Mouse (Mus musculus): ENCODE results near the gene Ly6g5c. TPM values are rescaled to one million over a fixed set of nuclear protein-coding genes. Genes with fewer than 3 reads are reported as not detected.

Gene Ly6g5c
- polyA plus RNA-seq, 1 experiment from 2014 or later = not detected

DNA sequence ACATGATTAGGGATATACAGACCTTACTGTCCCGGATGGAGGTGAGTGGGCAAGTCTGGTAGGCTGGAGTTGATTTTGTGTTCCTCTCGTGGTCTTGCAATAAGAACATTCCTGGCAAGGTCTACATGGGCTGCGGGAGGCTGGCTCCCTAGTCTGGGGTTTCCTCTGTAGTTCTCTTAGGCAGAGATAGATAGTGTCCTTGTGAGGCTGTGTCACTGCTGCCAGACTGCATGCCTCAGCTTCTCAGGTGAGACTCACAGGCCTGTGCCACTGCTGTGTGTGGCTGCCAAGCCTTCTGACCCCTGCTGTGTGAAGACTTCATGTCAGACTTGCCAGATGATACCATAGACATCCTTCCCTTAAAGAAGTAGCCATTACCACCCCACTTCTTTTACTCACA is 31.2 kb downstream of the Ly6g5c start:
- no peak for DNase-seq (ENCODE audit: low spot score)

DNA sequence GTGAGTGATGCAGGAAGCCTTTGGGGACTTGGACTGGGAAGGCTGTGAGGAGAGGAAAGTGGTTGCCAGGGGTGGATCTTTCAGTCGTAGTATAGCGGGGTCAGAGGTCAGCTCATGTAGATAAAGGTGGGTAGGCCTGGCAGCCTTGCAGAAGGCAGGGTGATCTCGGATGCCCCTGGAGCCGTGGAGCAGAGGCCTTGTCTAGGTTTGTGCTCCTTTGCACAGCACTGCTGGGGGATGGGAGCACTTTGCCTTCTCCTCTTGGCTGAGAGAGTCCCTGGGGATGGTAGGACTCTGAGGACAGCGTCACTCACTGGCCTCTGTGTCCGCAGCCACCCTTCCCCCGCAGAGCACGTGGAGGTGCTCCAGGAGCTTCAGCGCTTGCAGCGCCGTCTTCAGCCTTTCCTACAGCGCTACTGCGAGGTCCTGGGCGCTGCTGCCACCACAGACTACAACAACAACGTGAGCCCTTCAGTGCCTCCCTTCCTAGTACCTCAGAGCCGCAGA is 32.5 kb downstream of the Ly6g5c start:
- no peak for DNase-seq (ENCODE audit: low spot score)

DNA sequence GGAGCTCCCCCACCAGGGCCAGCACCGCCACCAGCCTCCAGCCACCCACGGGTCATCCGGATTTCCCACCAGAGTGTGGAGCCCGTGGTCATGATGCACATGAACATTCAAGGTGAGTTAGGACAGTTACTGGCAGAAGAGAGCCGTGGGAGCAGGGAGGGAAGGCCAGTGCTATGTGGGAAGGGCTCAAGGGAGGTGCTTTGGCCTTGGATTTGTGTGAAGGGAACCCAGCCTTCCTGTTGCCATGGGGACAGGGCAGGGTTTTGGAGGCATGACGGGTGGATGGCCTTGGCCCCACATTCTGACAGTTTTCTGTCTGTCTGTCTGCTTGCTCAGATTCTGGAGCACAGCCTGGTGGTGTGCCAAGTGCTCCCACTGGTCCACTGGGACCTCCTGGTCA is 33.9 kb downstream of the Ly6g5c start:
- no peak for DNase-seq (ENCODE audit: low spot score)

DNA sequence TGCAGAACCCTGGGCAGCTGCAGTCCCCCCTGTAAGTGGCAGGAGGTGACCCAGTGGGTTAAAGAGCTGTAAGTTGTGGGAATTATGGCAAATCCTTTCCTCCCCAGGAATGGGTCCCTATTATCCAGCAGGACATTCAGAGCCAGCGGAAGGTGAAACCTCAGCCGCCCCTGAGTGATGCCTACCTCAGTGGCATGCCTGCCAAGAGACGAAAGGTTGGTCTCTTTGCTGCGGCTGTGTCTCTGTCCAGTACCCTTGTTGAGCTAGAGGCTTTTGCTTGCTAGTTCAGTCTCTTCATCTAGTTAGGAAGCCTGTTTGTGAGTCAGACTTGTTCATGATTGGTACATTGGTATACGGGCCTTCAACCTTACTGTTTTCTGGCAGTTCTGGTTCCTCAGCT is 38.1 kb downstream of the Ly6g5c start:
- DNase-seq (ENCODE audit: low spot score) = no peak

DNA sequence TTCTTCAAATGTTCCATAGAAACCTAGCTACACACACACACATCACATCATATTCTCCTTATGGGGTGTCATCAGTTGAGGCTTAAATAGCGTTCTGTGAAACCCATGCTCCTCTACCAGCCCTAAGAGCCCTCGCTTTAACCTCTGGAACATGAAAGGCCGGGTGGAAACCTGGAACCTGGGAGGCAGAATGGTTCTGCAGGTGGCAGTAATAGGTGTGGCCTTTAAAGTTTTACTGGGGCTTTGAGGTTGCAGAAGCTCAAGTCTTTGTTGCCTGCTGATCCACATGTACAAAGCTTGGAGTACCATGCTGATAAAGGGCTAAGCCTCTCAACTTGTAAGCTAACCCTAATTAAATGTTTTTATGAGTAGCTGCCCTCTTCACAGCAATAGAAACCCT is 39.3 kb downstream of the Ly6g5c start:
- no peak for DNase-seq (ENCODE audit: low spot score)

DNA sequence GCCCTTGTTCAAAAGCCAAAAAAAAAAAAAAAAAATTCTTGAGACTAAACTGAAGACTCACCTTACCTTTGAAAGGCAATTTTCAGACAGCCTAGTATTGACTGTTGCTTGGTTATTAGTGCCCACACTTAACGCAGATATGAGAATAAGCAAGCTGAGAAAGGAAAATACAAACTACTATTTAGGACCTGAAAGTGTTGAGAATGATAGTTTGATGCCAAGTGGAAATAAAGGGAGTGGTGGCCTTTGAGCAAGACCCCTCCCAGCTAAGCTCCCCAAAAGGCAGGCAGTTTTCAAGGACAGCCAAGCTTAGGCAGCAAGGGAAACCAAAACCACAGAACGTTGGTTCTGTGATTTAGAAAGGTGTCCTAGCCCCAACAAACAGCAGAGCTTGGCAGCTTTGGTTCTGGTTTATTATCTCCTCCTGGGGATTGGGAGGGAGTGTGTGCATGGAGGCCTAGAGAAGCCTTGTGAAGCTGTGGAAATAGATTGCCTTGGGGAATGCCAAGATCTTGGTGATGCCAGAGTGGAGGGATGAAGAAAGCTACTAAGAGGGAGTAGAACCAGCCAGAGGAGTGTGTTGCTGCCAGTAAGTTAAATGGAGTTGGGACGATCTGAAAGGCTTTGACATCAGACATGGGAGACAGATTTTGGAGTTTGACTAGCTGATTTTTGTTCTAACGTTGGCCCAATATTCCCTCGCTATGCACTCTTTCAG is 40.0 kb downstream of the Ly6g5c start:
- DNase-seq (ENCODE audit: low spot score) = no peak

DNA sequence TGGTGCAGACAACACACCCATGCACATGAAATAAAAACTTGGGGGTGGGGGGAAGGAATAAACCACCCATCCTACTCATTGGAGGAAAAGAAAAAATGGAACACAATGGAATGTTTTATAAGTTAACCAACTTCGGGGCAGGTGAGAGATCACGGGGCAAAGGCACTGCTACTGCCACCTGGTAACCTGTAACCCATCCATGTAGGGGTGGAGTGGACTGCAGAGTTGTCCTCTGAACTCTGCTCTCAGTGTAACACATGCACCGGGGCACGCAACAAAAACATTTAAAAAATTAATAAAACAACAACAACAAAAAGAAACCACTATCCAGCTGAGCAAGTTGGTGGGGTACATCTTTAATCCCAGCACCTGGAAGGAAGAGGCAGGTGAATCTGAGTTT is 44.0 kb downstream of the Ly6g5c start:
- DNase-seq (ENCODE audit: low spot score) = no peak

DNA sequence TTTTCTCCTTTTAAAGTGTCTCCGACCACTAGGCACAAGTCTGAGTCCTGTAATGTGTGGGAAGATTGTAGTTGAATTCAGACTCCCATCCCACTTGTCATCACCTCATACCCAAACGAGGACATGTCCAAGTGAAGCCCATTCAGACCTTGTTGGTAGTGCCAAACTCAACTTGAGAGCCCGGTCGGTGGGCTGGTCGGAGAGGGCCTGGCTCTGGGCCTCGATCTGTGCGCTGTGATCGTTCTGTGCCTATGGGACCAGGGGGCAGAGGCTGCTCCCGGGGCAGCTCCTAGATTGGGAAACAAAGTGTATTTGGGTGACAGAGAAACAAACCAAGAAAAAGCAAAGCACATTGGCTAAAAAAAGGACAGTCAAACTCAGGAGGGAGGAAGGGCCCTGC is 45.0 kb downstream of the Ly6g5c start:
- DNase-seq (ENCODE audit: low spot score) = no peak

DNA sequence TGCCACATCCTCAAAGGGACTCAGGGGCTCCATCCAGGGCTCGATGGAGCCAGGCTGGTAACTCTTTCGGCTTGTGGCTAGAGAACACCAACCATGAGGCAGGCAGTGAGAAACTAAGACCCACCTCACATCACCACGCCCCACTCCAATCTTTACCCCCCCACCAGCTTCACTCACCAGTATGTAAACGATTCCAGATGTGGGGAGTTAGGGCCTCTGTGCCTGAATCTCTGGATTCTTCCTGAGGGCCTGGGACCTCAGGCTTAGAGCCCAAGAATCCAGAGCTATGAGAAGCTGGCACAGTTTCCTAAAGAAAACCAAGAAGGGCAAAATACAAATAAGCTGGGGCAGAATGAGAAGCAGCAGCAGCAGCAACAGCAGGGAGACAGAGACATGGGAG is 45.9 kb downstream of the Ly6g5c start:
- no peak for DNase-seq (ENCODE audit: low spot score)

DNA sequence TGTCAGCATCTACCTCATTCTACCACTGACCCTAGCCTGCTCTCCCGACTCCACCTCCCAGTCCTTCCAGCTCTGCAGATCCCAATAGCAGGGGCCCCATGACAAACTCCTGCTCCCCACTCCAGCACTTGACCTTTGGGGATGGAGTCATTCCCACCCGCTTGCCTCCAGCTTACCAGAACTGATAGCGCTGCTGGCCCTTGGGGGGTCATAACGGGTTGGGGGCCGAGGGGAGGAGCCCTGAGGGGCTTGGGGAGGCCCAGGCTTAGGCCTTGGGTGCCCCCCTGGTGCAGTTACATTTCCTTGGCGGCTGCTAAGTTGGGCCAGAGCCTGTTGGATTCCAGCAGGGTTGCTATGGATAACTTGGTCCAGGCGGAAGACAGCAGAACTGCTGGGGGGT is 46.5 kb downstream of the Ly6g5c start:
- DNase-seq (ENCODE audit: low spot score) = no peak

DNA sequence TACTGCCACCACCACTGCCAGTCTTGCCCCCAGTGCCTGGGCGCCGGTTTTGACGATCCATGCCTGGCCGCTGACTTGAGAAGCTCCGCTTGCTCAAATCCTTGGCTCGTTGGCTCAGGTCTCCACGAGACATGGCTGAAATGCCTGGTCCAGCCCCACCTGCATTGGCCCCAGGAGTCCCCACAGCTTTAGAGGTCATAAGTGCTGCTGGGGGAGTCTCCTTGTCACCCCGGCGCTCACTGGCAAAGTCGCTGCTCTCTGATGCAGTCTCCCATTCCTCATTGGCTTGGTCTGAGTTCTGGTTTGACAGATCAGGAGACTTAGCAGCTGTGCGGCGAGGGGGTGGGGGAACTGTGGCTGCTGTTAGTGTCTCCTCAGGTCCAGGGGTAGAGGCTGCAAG is 47.4 kb downstream of the Ly6g5c start:
- DNase-seq (ENCODE audit: low spot score) = no peak

DNA sequence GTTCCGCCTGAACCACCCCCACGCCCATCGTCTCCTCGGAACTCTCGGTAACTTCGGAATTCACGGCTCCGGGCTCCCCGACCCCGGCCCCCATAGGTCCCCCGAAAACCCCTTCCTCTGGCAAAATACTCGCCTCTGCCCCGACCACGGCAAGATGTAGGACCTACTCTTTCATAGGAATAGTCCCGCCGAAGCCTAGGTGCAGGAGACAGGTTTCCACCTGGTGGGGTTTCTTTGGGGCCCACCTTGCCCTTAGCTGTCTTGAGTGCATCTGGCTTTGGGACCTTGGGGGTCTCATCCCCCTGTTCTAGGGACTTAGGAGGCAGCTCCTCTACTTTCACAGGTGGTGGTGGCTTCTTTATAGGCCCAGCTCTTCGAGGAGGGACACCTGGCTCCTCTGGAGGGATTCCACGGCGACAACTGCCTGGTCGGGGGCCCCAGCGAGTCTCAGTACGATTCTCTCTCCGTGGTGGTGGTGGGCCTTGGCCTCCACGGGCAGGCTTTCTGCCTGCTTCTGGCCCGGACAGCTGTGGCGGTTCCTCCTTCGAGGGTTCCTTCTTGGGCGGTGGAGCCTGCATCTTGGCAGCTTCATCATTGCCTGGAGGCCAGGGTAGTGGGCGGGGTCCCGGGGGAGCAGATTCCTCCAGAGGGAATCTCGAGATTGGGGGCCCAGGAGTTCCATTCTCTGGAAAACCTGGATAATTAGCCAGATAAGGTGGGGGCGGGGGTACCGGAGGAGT is 48.6 kb downstream of the Ly6g5c start:
- no peak for DNase-seq (ENCODE audit: low spot score)

DNA sequence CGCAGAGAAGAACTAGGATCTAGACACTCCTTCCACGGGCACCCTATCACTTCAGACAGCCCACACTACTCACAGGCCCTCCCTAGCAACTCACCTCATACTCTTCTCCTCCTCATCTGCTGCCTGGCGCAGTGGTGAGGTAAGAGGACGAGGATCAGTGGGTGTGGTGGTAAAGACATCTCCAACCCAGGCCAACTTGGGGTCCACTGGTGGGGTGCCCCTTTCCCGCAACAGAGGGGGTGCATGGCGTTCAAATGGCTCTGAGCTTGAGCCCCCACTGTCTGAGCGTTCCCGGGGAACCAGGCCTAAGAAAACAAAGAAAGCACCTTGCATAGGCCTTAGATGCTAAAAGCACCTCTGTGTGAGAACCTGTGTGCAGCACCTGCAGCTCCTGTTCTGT is 49.2 kb downstream of the Ly6g5c start:
- DNase-seq (ENCODE audit: low spot score) = no peak

DNA sequence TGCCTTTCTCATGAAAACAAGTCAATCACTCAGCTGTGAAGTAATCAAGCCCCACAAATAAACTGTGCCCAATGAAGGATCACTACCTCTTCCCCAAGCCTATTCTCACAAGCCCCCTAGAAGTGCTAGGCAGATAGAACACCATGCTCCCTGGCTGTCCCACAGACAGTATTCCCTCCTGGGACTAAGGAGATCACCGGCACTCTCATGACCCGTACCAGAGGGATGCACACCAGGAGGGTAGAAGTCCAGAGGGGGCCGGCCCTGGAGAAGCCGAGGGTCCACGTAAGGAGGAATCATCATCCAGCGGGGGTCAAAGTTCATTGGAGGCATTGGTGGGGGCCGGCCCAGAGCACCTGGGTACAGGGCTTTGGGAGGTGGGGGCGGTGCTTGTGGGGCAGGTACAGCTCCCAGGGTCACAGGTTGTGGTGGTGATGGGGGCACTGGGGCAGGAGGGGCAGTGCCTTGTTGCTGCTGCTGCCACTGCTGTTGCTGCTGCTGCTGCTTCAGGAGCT is 49.6 kb downstream of the Ly6g5c start:
- no peak for DNase-seq (ENCODE audit: low spot score)

DNA sequence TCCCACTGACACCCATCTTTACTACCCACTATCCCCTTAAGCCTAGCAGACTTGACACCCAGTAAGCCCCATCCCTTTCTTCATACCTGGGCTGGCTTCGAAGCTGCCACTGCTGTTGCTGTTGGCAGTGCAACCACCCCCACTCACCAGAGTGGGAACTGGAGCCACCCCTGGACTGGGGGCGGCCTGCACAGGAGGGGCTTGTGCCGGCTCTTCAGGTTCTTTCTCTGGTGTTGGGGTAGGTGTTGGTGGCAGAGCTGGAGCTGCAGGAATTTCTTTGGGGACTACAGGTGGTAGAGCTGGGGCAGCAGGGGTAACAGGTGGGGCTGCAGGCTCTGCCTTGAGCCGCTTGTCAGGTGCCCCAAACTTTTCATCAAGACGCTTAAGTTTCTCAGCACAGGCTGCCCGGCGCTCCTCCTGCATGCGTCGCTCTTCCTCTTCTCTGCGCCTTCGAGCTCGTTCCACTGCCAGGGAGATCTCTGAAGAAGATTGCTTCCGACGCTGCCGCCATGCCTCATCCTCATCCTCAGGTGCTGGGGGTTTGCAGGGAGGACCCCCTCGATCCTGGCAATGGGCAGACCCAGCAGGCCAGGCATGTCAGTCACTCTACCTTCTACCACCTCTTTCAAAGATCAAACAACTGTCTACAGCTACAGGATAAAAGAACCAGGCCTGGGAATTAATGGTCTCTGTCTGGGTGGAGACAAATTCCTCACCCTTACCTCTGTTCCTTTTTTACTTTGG is 50.9 kb downstream of the Ly6g5c start:
- DNase-seq (ENCODE audit: low spot score) = no peak

DNA sequence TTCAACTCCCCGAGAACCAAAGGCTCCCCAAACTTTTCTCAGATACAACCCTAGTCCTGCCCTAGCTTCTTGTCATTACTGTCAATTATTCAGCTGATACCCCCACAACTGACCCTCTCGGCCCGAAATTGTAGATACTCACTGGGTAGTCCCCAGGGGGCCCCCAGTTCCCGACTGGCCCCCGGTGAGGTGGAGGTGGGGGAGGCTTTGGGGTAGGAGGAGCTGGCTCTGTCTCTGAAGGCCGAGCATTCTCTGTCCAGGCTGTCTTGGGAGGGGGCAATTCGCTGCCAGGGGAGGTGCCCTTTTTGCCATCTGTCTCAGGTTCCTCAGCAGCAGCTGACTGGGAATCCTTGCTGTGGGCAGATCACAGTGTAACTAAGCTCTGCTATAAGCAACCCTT is 51.6 kb downstream of the Ly6g5c start:
- no peak for DNase-seq (ENCODE audit: low spot score)

DNA sequence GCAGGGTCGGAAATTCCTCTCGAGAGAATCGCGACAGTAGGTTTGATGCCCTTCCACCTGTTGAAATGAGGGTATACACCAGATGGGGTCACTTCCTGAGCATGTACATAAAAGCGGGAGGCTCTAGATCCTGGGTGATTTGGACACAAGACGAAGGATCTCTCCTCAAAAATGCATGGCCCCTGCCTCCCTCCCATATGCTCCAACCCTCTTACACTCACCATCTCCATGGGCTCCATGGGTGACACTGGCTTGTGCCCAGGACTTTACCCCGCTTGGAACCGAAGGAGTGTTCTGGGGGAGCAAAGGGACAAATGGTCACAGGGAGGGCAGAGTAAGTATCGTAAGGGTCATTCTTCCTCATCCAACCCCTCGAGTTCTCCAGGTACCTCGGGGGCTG is 53.3 kb downstream of the Ly6g5c start:
- DNase-seq (ENCODE audit: low spot score) = no peak

Other genes with a start within 250 kb of the Ly6g5c start
- 5.2 and 6.2 TPM in 2 replicates for gene Cfb, start 245.8 kb upstream of the Ly6g5c start, polyA plus RNA-seq (2015; fragmentation: Nextera tagmentation; extraction: Ambion mirVana)
- gene Zbtb12, start 228.8 kb upstream of the Ly6g5c start, polyA plus RNA-seq (2015; fragmentation: Nextera tagmentation; extraction: Ambion mirVana) = 1.6 and 1.7 TPM in 2 replicates
- gene Gm20547, start 226.2 kb upstream of the Ly6g5c start, polyA plus RNA-seq (2015; fragmentation: Nextera tagmentation; extraction: Ambion mirVana) = not detected in 2 replicates
- 7.6 TPM in 2 replicates for gene C2, start 210.0 kb upstream of the Ly6g5c start, polyA plus RNA-seq (2015; fragmentation: Nextera tagmentation; extraction: Ambion mirVana)
- 38.6 and 47.9 TPM in 2 replicates for gene Ehmt2, start 209.8 kb upstream of the Ly6g5c start, polyA plus RNA-seq (2015; fragmentation: Nextera tagmentation; extraction: Ambion mirVana)
- 0.57 and 0.81 TPM in 2 replicates for gene Slc44a4, start 193.8 kb upstream of the Ly6g5c start, polyA plus RNA-seq (2015; fragmentation: Nextera tagmentation; extraction: Ambion mirVana)
- gene Neu1, start 177.0 kb upstream of the Ly6g5c start, polyA plus RNA-seq (2015; fragmentation: Nextera tagmentation; extraction: Ambion mirVana) = 25.7 and 28.2 TPM in 2 replicates
- 0.72 and 0.83 TPM in 2 replicates for gene Hspa1b, start 149.0 kb upstream of the Ly6g5c start, polyA plus RNA-seq (2015; fragmentation: Nextera tagmentation; extraction: Ambion mirVana)
- gene Gm20481, start 138.4 kb upstream of the Ly6g5c start, polyA plus RNA-seq (2015; fragmentation: Nextera tagmentation; extraction: Ambion mirVana) = not detected in 2 replicates
- 6.8 and 7.6 TPM in 2 replicates for gene Hspa1a, start 136.1 kb upstream of the Ly6g5c start, polyA plus RNA-seq (2015; fragmentation: Nextera tagmentation; extraction: Ambion mirVana)
- 0.09 and 0.27 TPM in 2 replicates for gene Hspa1l, start 135.6 kb upstream of the Ly6g5c start, polyA plus RNA-seq (2015; fragmentation: Nextera tagmentation; extraction: Ambion mirVana)
- gene Lsm2, start 126.4 kb upstream of the Ly6g5c start, polyA plus RNA-seq (2015; fragmentation: Nextera tagmentation; extraction: Ambion mirVana) = 179 and 197 TPM in 2 replicates
- 125 and 138 TPM in 2 replicates for gene Vars, start 107.3 kb upstream of the Ly6g5c start, polyA plus RNA-seq (2015; fragmentation: Nextera tagmentation; extraction: Ambion mirVana)
- 0.26 and 0.36 TPM in 2 replicates for gene Vwa7, start 91.7 kb upstream of the Ly6g5c start, polyA plus RNA-seq (2015; fragmentation: Nextera tagmentation; extraction: Ambion mirVana)
- gene Sapcd1, start 80.3 kb upstream of the Ly6g5c start, polyA plus RNA-seq (2015; fragmentation: Nextera tagmentation; extraction: Ambion mirVana) = 18.2 and 22.5 TPM in 2 replicates
- gene Msh5, start 61.5 kb upstream of the Ly6g5c start, polyA plus RNA-seq (2015; fragmentation: Nextera tagmentation; extraction: Ambion mirVana) = 8.9 and 13.5 TPM in 2 replicates
- 501 and 524 TPM in 2 replicates for gene Clic1, start 58.3 kb upstream of the Ly6g5c start, polyA plus RNA-seq (2015; fragmentation: Nextera tagmentation; extraction: Ambion mirVana)
- gene Ddah2, start 49.2 kb upstream of the Ly6g5c start, polyA plus RNA-seq (2015; fragmentation: Nextera tagmentation; extraction: Ambion mirVana) = 51.6 and 57.5 TPM in 2 replicates
- 0.27 and 0.57 TPM in 2 replicates for gene Ly6g6c, start 42.9 kb upstream of the Ly6g5c start, polyA plus RNA-seq (2015; fragmentation: Nextera tagmentation; extraction: Ambion mirVana)
- gene Mpig6b, start 42.1 kb upstream of the Ly6g5c start, polyA plus RNA-seq (2015; fragmentation: Nextera tagmentation; extraction: Ambion mirVana) = 0.06 and 0.08 TPM in 2 replicates
- gene Ly6g6e, start 31.4 kb upstream of the Ly6g5c start, polyA plus RNA-seq (2015; fragmentation: Nextera tagmentation; extraction: Ambion mirVana) = 0.89 and 1.0 TPM in 2 replicates
- 0.55 and 0.60 TPM in 2 replicates for gene Ly6g6d, start 30.2 kb upstream of the Ly6g5c start, polyA plus RNA-seq (2015; fragmentation: Nextera tagmentation; extraction: Ambion mirVana)
- gene Ly6g6f, start 22.7 kb upstream of the Ly6g5c start, polyA plus RNA-seq (2015; fragmentation: Nextera tagmentation; extraction: Ambion mirVana) = 0.12 TPM in 1 of 2 replicates, not detected in the other
- 85.3 and 90.6 TPM in 2 replicates for gene Abhd16a, start 19.0 kb upstream of the Ly6g5c start, polyA plus RNA-seq (2015; fragmentation: Nextera tagmentation; extraction: Ambion mirVana)
- gene Ly6g5b, start 7.1 kb downstream of the Ly6g5c start, polyA plus RNA-seq (2015; fragmentation: Nextera tagmentation; extraction: Ambion mirVana) = 3.7 and 4.0 TPM in 2 replicates
- gene Gpank1, start 13.2 kb downstream of the Ly6g5c start, polyA plus RNA-seq (2015; fragmentation: Nextera tagmentation; extraction: Ambion mirVana) = 26.9 and 31.2 TPM in 2 replicates
- 348 and 353 TPM in 2 replicates for gene Csnk2b, start 13.8 kb downstream of the Ly6g5c start, polyA plus RNA-seq (2015; fragmentation: Nextera tagmentation; extraction: Ambion mirVana)
- 11.2 and 14.7 TPM in 2 replicates for gene D17H6S53E, start 18.1 kb downstream of the Ly6g5c start, polyA plus RNA-seq (2015; fragmentation: Nextera tagmentation; extraction: Ambion mirVana)
- 0.18 and 0.21 TPM in 2 replicates for gene Apom, start 23.8 kb downstream of the Ly6g5c start, polyA plus RNA-seq (2015; fragmentation: Nextera tagmentation; extraction: Ambion mirVana)
- 42.3 and 48.0 TPM in 2 replicates for gene Bag6, start 26.9 kb downstream of the Ly6g5c start, polyA plus RNA-seq (2015; fragmentation: Nextera tagmentation; extraction: Ambion mirVana)
- gene Prrc2a, start 56.6 kb downstream of the Ly6g5c start, polyA plus RNA-seq (2015; fragmentation: Nextera tagmentation; extraction: Ambion mirVana) = 81.3 and 113 TPM in 2 replicates
- 45.2 and 47.2 TPM in 2 replicates for gene Aif1, start 67.8 kb downstream of the Ly6g5c start, polyA plus RNA-seq (2015; fragmentation: Nextera tagmentation; extraction: Ambion mirVana)
- gene Lst1, start 80.2 kb downstream of the Ly6g5c start, polyA plus RNA-seq (2015; fragmentation: Nextera tagmentation; extraction: Ambion mirVana) = 35.3 and 41.8 TPM in 2 replicates
- 144 and 167 TPM in 2 replicates for gene Ltb, start 86.2 kb downstream of the Ly6g5c start, polyA plus RNA-seq (2015; fragmentation: Nextera tagmentation; extraction: Ambion mirVana)
- 4.2 and 5.7 TPM in 2 replicates for gene Tnf, start 93.7 kb downstream of the Ly6g5c start, polyA plus RNA-seq (2015; fragmentation: Nextera tagmentation; extraction: Ambion mirVana)
- gene Lta, start 97.1 kb downstream of the Ly6g5c start, polyA plus RNA-seq (2015; fragmentation: Nextera tagmentation; extraction: Ambion mirVana) = 4.4 and 4.7 TPM in 2 replicates
- 0.26 and 0.69 TPM in 2 replicates for gene Gm16181, start 112.6 kb downstream of the Ly6g5c start, polyA plus RNA-seq (2015; fragmentation: Nextera tagmentation; extraction: Ambion mirVana)
- gene Atp6v1g2, start 125.4 kb downstream of the Ly6g5c start, polyA plus RNA-seq (2015; fragmentation: Nextera tagmentation; extraction: Ambion mirVana) = 1.3 and 1.8 TPM in 2 replicates
- gene Nfkbil1, start 127.5 kb downstream of the Ly6g5c start, polyA plus RNA-seq (2015; fragmentation: Nextera tagmentation; extraction: Ambion mirVana) = 14.0 and 16.8 TPM in 2 replicates
- 423 and 446 TPM in 2 replicates for gene Ddx39b, start 133.5 kb downstream of the Ly6g5c start, polyA plus RNA-seq (2015; fragmentation: Nextera tagmentation; extraction: Ambion mirVana)
- gene H2-D1, start 154.5 kb downstream of the Ly6g5c start, polyA plus RNA-seq (2015; fragmentation: Nextera tagmentation; extraction: Ambion mirVana) = 441 and 555 TPM in 2 replicates
- 1.4 and 1.9 TPM in 2 replicates for gene H2-Q1, start 212.1 kb downstream of the Ly6g5c start, polyA plus RNA-seq (2015; fragmentation: Nextera tagmentation; extraction: Ambion mirVana)
- gene H2-Q2, start 234.0 kb downstream of the Ly6g5c start, polyA plus RNA-seq (2015; fragmentation: Nextera tagmentation; extraction: Ambion mirVana) = 68.4 and 69.8 TPM in 2 replicates